Mouse (Mus musculus): ENCODE results near the gene Lce3e. TPM values are rescaled to one million over a fixed set of nuclear protein-coding genes. Genes with fewer than 3 reads are reported as not detected.

Gene Lce3e
- total RNA-seq (2021): not detected
- long read RNA-seq, experiment 1: 0 reads
- long read RNA-seq, experiment 2: 0 reads

DNA sequence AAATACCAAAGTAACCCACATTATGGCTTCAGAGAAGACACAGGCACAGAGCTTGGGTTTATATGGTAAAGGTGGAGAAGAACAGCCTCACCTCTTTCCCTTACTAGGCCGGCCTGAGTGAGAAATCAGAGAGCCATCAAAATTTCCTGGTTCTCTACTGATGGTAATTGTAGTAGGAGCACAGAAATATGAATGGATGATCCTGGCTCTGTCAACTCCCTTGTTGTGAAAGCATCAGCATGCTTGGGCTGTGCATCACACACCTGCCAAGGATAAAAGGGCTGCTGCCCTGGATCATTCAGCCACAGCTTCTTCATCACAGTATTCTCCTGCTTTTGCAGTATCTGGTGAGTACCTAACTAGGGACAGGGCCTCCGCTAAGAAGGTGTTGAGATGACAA, at the start of gene Lce3e:
Gene Lce3e (plus strand): TSS at position 301 of the 400 bp plus-strand sequence.
- no peak for DNase-seq

DNA sequence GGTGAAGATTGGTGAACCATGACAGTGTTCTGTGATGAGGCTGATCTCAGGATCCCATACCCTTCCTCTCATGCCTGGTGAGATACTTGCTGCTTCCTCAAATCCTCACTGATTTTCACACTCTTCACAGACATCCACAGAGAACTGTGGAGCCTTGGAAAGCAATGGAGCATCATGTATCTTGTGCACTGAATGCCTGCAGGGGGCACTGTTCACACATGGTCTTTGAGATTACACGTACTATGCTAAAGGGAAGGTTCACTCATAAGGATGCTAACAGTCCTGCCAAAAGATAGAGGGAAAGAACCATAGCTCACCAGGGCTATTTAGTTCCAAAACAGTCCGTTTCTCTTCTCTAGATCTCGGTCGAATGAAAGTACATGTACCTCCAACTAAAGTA, 46.5 kb upstream of the Lce3e start:
- DNase-seq: peak; percentile 23

DNA sequence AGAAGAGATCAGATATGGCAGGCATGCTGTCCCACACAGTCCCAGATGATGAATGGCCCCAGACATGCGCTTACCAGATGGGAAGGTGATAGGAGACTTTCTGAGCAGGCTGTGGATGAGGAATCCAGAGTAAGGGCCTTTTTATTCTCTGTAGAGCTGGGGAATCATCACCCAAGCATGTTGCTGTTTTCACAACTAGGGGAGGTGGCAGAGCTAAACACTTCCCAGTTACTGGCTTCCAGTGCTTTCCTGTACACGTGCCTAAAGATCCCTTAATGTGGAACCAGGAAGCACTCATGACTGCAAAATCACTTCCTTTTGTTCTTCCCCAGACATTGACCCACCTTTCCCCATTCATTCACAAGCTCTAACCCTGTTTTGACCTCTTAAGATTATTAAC, 40.7 kb upstream of the Lce3e start, which contains the start of gene Lce3a:
Gene Lce3a (minus strand): TSS at position 101 of the 400 bp plus-strand sequence.
- no peak for DNase-seq

DNA sequence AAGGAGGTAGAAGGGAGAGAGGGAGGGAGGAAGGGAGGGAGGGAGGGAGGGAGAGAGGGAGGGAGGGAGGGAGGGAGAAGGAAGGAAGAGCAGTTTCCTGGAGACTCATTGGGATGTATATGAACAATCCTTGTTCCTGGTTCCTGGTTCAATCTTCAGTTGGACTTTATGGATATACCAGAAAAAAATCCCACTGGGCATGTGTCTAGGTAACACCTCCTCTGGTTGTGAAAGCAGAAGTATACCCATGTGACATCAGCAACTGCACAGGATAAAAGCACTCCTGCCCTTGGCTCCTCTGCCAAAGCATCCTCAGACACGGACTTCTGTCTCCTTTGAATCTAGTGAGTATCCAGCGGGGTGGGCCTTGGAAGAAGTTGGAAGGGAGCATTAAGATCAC, 34.2 kb upstream of the Lce3e start, which contains the start of gene Lce3b:
Gene Lce3b (plus strand): TSS at position 301 of the 400 bp plus-strand sequence.
- no peak for DNase-seq

DNA sequence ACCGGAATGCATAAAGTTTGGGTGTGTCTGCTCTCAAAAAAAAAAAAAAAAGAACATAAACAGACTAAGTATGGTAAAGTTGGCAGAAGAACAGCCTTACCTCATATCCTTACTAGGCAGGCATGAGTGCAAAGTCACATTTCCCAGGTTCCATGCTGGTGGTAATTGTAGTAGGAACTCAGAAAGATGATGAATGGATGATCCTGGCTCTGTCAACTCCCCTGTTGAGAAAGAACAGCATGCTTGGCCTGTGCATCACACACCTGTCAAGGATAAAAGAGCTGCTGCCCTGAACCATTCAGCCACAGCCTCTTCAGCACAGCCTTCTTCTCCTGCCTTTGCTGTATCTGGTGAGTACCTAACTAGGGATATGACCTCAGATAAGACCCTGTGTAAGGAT, 22.7 kb upstream of the Lce3e start, which contains the start of gene Lce3c:
Gene Lce3c (plus strand): TSS at position 301 of the 400 bp plus-strand sequence.
- no peak for DNase-seq

DNA sequence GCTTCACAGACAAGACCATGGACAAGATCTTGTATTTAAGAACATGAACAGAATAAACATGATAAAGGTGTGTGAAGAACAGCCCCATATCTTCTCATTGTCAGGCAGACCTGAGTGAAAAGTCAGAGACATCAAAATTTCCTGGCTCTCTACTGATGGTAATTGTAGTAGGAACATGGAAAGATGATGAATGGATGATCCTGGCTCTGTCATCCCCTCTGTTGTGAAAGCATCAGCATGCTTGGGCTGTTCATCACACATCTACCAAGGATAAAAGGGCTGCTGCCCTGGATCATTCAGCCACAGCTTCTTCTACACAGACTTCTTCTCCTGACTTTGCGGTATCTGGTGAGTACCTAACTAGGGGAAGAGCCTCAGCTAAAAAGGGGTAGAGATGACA, 9.8 kb upstream of the Lce3e start, which contains the start of gene Lce3d:
Gene Lce3d (plus strand): TSS at position 301 of the 400 bp plus-strand sequence.
- DNase-seq: no peak

DNA sequence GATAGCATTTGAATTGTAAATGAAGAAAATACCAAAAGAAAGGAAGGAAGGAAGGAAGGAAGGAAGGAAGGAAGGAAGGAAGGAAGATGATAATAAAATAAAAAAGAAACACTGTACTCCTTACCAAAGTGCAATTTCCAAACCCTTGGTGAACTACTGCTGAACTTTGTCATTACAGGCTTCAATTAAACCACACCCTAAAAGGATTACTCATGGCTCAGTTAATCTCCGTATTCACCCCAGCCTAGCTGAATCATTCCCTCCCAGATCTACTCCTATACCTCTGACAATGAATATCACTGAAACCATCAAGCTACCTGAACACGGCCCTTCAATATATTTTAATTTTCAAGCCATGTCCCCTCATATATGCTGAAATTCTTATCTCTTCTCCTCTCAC, 11.6 kb downstream of the Lce3e start:
- no peak for DNase-seq

DNA sequence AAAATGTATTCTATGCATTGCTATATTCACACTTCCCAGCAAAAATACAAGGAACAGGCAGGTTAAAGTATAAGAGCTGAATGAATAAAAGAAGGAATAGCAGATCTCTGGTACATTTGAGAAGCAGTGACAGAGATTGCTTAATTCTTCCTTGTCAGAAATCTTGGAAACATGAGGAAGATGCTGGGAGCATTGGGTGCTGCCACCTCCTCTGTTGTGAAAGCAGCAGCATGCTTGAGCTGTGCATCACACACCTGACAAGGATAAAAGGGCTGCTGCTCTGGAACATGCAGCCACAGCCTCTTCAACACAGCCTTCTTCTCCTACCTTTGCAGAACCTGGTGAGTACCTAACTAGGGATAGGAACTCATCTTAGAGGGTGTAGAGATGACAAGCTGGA, 25.1 kb downstream of the Lce3e start, which contains the start of gene Lce3f:
Gene Lce3f (plus strand): TSS at position 301 of the 400 bp plus-strand sequence.
- DNase-seq: no peak

DNA sequence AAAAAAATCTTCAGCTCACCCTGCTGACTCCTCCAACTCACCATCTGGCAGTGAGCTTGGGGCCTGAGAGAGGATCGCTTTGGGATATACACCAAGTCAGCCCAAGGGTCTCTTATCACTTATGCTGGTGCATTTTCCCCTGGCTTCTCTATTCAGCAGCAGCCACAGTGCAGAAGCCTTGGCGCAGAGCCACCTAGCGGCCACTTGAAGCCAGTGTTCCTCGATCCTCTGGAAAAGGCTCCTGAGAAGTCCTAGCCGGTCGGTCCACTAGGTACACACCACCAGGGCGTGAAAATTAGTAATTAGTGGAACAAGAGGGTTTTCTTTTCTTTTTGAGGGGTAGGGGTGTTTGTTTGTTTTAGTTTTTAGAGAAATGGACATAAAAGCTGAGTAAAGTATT, 31.8 kb downstream of the Lce3e start:
- DNase-seq: peak; percentile 78

DNA sequence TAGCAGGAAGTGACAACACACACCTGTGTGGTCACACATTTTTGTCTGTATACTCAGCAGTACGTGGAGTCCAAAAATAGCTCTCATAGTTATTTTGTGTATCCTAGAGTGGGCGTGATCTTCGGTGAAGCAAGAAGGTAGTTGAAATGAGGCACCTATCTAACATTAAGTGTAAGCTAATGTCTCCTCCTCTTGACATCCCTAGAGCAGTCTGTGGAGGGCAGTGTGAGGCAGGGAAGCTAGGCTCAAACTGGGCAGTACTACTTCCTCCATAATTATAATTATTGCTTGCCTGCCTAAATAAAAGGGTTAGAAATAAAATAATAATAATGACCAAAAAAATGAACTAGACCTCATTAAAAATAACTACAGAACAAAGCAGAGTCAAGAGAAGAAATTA, 33.8 kb downstream of the Lce3e start:
- DNase-seq: no peak

DNA sequence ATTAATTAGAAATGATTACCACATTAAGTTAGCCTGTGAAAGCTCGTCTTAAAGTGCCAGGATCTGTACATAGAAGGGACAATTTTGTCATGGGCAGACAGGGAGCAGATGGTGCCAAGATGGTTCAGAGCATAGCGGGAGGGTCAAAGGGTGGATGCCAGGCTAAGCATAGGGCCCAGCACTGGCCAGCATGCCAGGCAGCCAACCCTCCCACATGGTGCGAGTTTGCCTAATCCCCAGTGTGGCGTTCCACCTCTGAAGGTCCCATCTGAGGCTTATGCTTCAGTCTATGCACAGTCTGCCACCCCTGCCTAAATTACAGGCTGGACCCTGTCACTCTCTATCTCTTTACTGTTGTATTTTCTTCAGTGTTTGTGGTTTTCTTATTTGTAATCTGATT, 36.0 kb downstream of the Lce3e start:
- DNase-seq: no peak

DNA sequence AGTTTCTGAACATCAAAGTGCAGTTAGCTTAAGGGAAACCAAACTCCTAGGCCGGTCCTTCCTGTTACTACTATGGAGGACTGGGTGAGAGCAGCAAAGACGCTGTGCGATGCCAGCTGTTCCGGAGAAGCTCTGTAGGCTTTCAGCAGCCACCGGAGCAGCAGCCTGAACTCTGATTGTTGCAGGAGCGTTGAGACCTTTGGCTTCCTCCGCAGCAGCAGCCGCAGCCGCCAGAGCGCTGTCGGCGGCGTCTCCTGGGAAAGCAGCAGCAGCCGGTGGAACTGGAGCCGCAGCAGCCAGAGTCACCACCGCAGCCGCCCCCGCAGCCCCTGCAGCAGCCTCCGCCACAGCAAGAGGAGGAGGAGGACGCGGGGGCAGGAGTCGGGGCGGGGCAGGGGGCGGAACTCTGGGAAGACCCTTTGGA, 47.5 kb downstream of the Lce3e start:
- peak; percentile 39 for DNase-seq

DNA sequence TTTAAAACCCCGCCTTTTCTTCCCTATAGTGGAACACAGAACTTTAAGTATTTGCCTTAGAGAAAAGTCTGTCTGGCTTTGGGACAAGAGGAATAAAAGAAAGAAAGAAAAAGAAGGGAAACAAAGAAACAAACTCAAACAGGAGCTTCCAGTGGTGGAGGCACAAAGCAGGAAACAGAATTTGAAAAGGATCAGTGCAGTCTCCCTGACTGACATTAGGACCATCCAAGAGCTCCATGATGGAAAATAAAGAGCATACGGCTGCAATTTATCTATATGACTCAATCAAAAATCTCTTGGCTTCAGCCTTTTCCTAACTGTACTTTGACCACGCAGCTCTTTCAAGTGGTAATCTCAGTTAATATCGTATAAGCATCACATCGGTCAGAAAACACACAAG, 48.0 kb downstream of the Lce3e start:
- no peak for DNase-seq

DNA sequence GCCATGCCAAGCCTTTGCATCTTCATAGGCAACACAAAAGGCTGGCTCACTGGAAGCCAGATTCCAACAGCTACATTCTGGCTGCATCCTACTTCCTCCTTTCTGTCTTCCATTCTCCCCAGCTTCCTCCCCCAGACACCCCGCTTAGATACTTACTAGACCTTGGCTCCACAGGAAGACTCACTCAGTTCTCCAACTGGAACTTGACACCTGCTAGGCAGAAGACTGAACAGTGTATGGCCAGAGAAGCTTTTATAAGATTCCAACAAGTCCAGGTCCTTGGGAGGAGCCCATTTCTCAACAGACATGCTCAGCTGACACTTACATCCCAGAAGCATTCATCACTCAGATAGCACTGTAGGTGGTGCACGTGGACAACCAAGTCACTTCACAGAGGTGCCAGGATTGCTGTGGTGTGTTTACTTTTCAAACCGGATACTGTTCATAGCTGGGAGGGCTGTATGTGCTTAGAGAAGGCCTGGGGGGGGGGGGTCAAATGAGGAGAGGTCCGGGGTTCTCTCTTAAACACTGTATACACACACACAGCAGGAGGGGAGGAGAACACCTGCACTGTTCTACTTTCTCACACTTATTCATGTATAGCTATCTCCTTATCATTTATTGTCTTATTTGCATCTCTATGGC, 48.7 kb downstream of the Lce3e start, which contains the start of gene Crct1:
Gene Crct1 (minus strand): TSS at position 228 of the 645 bp plus-strand sequence.
- DNase-seq: no peak

Other genes starting within 250 kb of the Lce3e start
- gene Lce1f, start 246.7 kb upstream of the Lce3e start, total RNA-seq (2021): not detected
- gene Gm38119, start 228.0 kb upstream of the Lce3e start, total RNA-seq (2021): not detected
- not detected for gene Lce1g, start 214.7 kb upstream of the Lce3e start, total RNA-seq (2021)
- not detected for gene Lce1h, start 202.0 kb upstream of the Lce3e start, total RNA-seq (2021)
- not detected for gene Lce1i, start 188.2 kb upstream of the Lce3e start, total RNA-seq (2021)
- gene Lce1j, start 176.5 kb upstream of the Lce3e start, total RNA-seq (2021): not detected
- gene Lce1k, start 159.2 kb upstream of the Lce3e start, total RNA-seq (2021): not detected
- not detected for gene Kprp, start 139.8 kb upstream of the Lce3e start, total RNA-seq (2021)
- not detected for gene Lce1l, start 115.8 kb upstream of the Lce3e start, total RNA-seq (2021)
- gene 2310050C09Rik, start 96.8 kb upstream of the Lce3e start, total RNA-seq (2021): not detected
- not detected for gene Lce3a, start 40.8 kb upstream of the Lce3e start, total RNA-seq (2021)
- not detected for gene Lce3b, start 34.1 kb upstream of the Lce3e start, total RNA-seq (2021)
- not detected for gene Lce3c, start 22.6 kb upstream of the Lce3e start, total RNA-seq (2021)
- not detected for gene Lce3d, start 9.7 kb upstream of the Lce3e start, total RNA-seq (2021)
- not detected for gene Lce3f, start 25.2 kb downstream of the Lce3e start, total RNA-seq (2021)
- not detected for gene Crct1, start 48.6 kb downstream of the Lce3e start, total RNA-seq (2021)
- not detected for gene Lce1m, start 52.0 kb downstream of the Lce3e start, total RNA-seq (2021)
- gene Gm4858, start 101.8 kb downstream of the Lce3e start, total RNA-seq (2021): not detected
- gene Crnn, start 177.7 kb downstream of the Lce3e start, total RNA-seq (2021): not detected
- gene Flg2, start 230.2 kb downstream of the Lce3e start, total RNA-seq (2021): not detected